Mouse (Mus musculus) yolk sac, embryonic 10.5 days (tissue): ENCODE measurements around the gene Ehf.

Experiments used
- DNase-seq: peaks from one replicate; pipeline ENCODE4 v3.0.0-alpha.2; 2017; ENCODE audit warnings: low spot score

Gene Ehf

DNA sequence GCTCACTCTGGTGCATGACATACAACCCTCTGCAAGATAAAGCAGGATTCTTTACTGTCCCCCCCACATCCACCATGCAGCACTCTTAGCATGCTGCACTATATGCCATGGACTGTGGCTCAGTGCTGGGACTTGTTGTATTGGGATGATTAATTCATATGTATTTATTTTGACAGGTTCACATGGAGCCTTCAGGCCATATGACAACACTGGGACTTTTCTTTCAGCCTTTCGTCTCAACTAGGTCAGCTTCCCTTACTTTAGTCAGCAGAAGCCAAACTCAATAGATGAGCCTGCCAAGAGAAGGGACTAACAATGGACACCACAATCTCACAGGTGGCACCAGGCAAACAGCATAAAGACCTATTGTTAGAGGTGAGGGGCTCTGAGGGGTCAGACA is 89.5 kb downstream of the Ehf start:
- no peak for DNase-seq
